Mouse (Mus musculus) ES-E14 (cell line): ENCODE data around the gene Stard9. TPM values are rescaled to one million over a fixed set of nuclear protein-coding genes. Genes with fewer than 3 reads are reported as not detected.

ENCODE experiments used
- DNase-seq: peaks from one replicate; pipeline ENCODE4 v3.0.0-alpha.2; 2013; ENCODE audit warnings: low read depth, low spot score
- H3K27ac ChIP-seq: 2 replicates; pipeline ENCODE4 v1.5.1; 2012; ENCODE audit warnings: low read depth, mild to moderate bottlenecking, low read length, moderate library complexity, mixed read lengths; ENCODE audit not compliant: poor library complexity, insufficient read depth, severe bottlenecking
- H3K36me3 ChIP-seq: 2 replicates; pipeline ENCODE4 v1.6.1; 2012; ENCODE audit warnings: mild to moderate bottlenecking, low read length, moderate library complexity, mixed read lengths; ENCODE audit not compliant: control insufficient read depth, poor library complexity, insufficient read depth, severe bottlenecking
- H3K4me1 ChIP-seq, 2 experiments: fragments of 150-350 bp in 1 of 2; sonication (generic) in 1 of 2; 2 replicates each; pipeline ENCODE4 v1.6.1; 2012; ENCODE audit warnings: low read length in 2 of 2, mild to moderate bottlenecking in 1 of 2, mixed read lengths in 1 of 2; ENCODE audit not compliant: control insufficient read depth in 2 of 2, insufficient read depth in 2 of 2, poor library complexity in 1 of 2
- H3K4me3 ChIP-seq, 2 experiments: fragments of 150-350 bp in 1 of 2; sonication (generic) in 1 of 2; 2 replicates each; pipeline ENCODE4 v1.5.1; 2012; ENCODE audit warnings: low read length in 2 of 2, low read depth in 1 of 2, mild to moderate bottlenecking in 1 of 2, mixed read lengths in 1 of 2; ENCODE audit not compliant: insufficient read depth in 1 of 2, poor library complexity in 1 of 2, severe bottlenecking in 1 of 2
- H3K9ac ChIP-seq: 2 replicates; pipeline ENCODE4 v1.6.1; 2012; ENCODE audit warnings: low read depth, mild to moderate bottlenecking, low read length, mixed read lengths; ENCODE audit not compliant: poor library complexity, insufficient read depth, severe bottlenecking
- H3K9me3 ChIP-seq: fragments of 150-350 bp; sonication (generic); 2 replicates; pipeline ENCODE4 v1.6.1; 2012; ENCODE audit warnings: low read depth, mild to moderate bottlenecking, low read length; ENCODE audit not compliant: control insufficient read depth, insufficient read depth
- CHD2 ChIP-seq: IDR thresholded peaks from 2 replicates; pipeline ENCODE4 v1.6.1; 2014; ENCODE audit warnings: mild to moderate bottlenecking, low read depth, low read length, inconsistent platforms
- HCFC1 ChIP-seq: IDR thresholded peaks from 2 replicates; pipeline ENCODE4 v1.6.1; 2012; ENCODE audit warnings: low read length, inconsistent platforms, borderline replicate concordance; ENCODE audit not compliant: insufficient read depth
- MAFK ChIP-seq: IDR thresholded peaks from 2 replicates; pipeline ENCODE4 v1.6.1; 2014; ENCODE audit warnings: mild to moderate bottlenecking, low read depth, low read length, inconsistent platforms; ENCODE audit not compliant: insufficient read depth
- ZC3H11A ChIP-seq: IDR thresholded peaks from 2 replicates; pipeline ENCODE4 v1.6.1; 2012; ENCODE audit warnings: low read depth, mild to moderate bottlenecking, inconsistent platforms, low read length, borderline replicate concordance
- ZNF384 ChIP-seq: IDR thresholded peaks from 2 replicates; pipeline ENCODE4 v1.6.1; 2012; ENCODE audit warnings: low read depth, low read length, inconsistent platforms
- in situ Hi-C, 2 experiments: fragments of 600-800 bp; cut with MboI; formaldehyde crosslinking; loops; one replicate each; pipeline ENCODE4 v1.15.1; 2025; ENCODE audit warnings: low sequenced_read_pairs in 2 of 2, inconsistent platforms in 1 of 2; ENCODE audit not compliant: unreplicated experiment in 2 of 2
- total RNA-seq: library from RNA; depleted of rRNA; stranded (reverse); fragments of 300-350 nt; gene quantifications from 2 replicates; pipeline ENCODE4 v1.2.3, GENCODE M21; 2012; rRNA removed

Gene Stard9
- total RNA-seq, 1 experiment: 3.5 TPM

- no peak for DNase-seq
- H3K9me3 ChIP-seq: no peaks in the 10 kb centered on the region
- no peak for TF ChIP-seq ZC3H11A
- TF ChIP-seq MAFK: no peak
- TF ChIP-seq HCFC1: no peak
- TF ChIP-seq CHD2: no peak
- TF ChIP-seq ZNF384: no peak
- no peak overlapping the region for H3K4me3 ChIP-seq
- H3K27ac ChIP-seq: no peak overlapping the region
- in situ Hi-C loops: no loop called here
- no peaks in the 10 kb centered on the region for H3K4me1 ChIP-seq
- no peak overlapping the region for H3K9ac ChIP-seq
- H3K36me3 ChIP-seq: no peaks in the 10 kb centered on the region
Observed at GRCm38 (mm10) chr2:120761922-120762321, 133.0 kb downstream of the Stard9 start.

GRCm38 (mm10) chr2:120770265-120770935, 141.5 kb downstream of the Stard9 start:
- Histone ChIP-seq H3K9ac (no peak overlapping the region), H3K27ac (no peak overlapping the region), H3K36me3 (no peaks in the 10 kb centered on the region; the same call in 1 of the 2 replicates), H3K9me3 (no peaks in the 10 kb centered on the region), H3K4me1 (no peaks in the 10 kb centered on the region), H3K4me3 (no peak overlapping the region)
- no peak for DNase-seq
- in situ Hi-C loops: no loop called here
- TF ChIP-seq MAFK (peak; percentile 51; the same call in 1 of the 2 replicates), HCFC1 (no peak)

Other genes with a start within 250 kb of the Stard9 start
- gene Ganc, start 225.2 kb upstream of the Stard9 start, total RNA-seq: 5.1 TPM in 2 replicates
- gene Tmem87a, start 225.0 kb upstream of the Stard9 start, total RNA-seq: 71.0 and 71.7 TPM in 2 replicates
- gene Capn3, start 173.1 kb upstream of the Stard9 start, total RNA-seq: 8.6 and 11.3 TPM in 2 replicates
- 117 and 119 TPM in 2 replicates for gene Zfp106, start 65.3 kb upstream of the Stard9 start, total RNA-seq
- 29.8 and 40.0 TPM in 2 replicates for gene Snap23, start 61.5 kb upstream of the Stard9 start, total RNA-seq
- gene Haus2, start 19.7 kb upstream of the Stard9 start, total RNA-seq: 13.6 and 18.6 TPM in 2 replicates
- 12.8 and 14.7 TPM in 2 replicates for gene Lrrc57, start 19.6 kb upstream of the Stard9 start, total RNA-seq
- 22.4 and 31.6 TPM in 2 replicates for gene Cdan1, start 221.0 kb downstream of the Stard9 start, total RNA-seq
- 6.0 TPM in 2 replicates for gene Ttbk2, start 221.5 kb downstream of the Stard9 start, total RNA-seq